Mouse (Mus musculus): Measurements from ENCODE around the gene Smarca1. TPM values are rescaled to one million over a fixed set of nuclear protein-coding genes. Genes with fewer than 3 reads are reported as not detected.

The Smarca1 gene
- polyA plus RNA-seq, 1 experiment from 2014 or later: 36.5 TPM

- no peaks in the 10 kb centered on the region for H3K36me3 ChIP-seq (ENCODE audit: control insufficient read depth, insufficient read depth, low read length)
- H3K9ac ChIP-seq (ENCODE audit: low read length): no peak overlapping the region
- no peak for DNase-seq (ENCODE audit: low spot score)
- no peak overlapping the region for H3K4me3 ChIP-seq (ENCODE audit: low read depth, low read length)
- 32% methylated on average over 1 of the region's 1 CpGs for WGBS
- H3K27ac ChIP-seq (replicated peaks; ENCODE audit: low read depth, low read length): no peak overlapping the region
- H3K27me3 ChIP-seq (ENCODE audit: control insufficient read depth, insufficient read depth, low read length): no peaks in the 10 kb centered on the region
- H3K4me1 ChIP-seq (ENCODE audit: control insufficient read depth, insufficient read depth, low read length): no peaks in the 10 kb centered on the region
- no peak overlapping the region for H3K4me2 ChIP-seq (ENCODE audit: low read depth, severe bottlenecking)
- no peak for ATAC-seq (ENCODE audit: insufficient number of reproducible peaks, low FRiP score, low TSS enrichment, low read depth)
- no peaks in the 10 kb centered on the region for H3K9me3 ChIP-seq (ENCODE audit: control insufficient read depth, low read length)
These were observed 57.0 kb downstream of the Smarca1 start for GRCm38 (mm10) chrX:47835835-47836195.

GRCm38 (mm10) chrX:47835098-47835834 lies 57.5 kb downstream of the Smarca1 start:
- Histone ChIP-seq H3K9me3 (ENCODE audit: control insufficient read depth, low read length) (no peaks in the 10 kb centered on the region), H3K4me1 (ENCODE audit: control insufficient read depth, insufficient read depth, low read length) (no peaks in the 10 kb centered on the region), H3K4me3 (ENCODE audit: low read depth, low read length) (no peak overlapping the region), H3K4me2 (ENCODE audit: low read depth, severe bottlenecking) (no peak overlapping the region), H3K27ac (replicated peaks; ENCODE audit: low read depth, low read length) (no peak overlapping the region), H3K9ac (ENCODE audit: low read length) (no peak overlapping the region), H3K27me3 (ENCODE audit: control insufficient read depth, insufficient read depth, low read length) (no peaks in the 10 kb centered on the region), H3K36me3 (ENCODE audit: control insufficient read depth, insufficient read depth, low read length) (no peaks in the 10 kb centered on the region)
- ATAC-seq (ENCODE audit: insufficient number of reproducible peaks, low FRiP score, low TSS enrichment, low read depth) (no peak), DNase-seq (ENCODE audit: low spot score) (no peak)
- 67% methylated on average over 6 of the region's 6 CpGs for WGBS

GRCm38 (mm10) chrX:47833431-47833830 lies 59.3 kb downstream of the Smarca1 start:
- no peaks in the 10 kb centered on the region for H3K9me3 ChIP-seq (ENCODE audit: control insufficient read depth, low read length)
- H3K27me3 ChIP-seq (ENCODE audit: control insufficient read depth, insufficient read depth, low read length): no peaks in the 10 kb centered on the region
- WGBS: 70% methylated on average over 2 of the region's 2 CpGs
- no peak for DNase-seq (ENCODE audit: low spot score)
- H3K4me1 ChIP-seq (ENCODE audit: control insufficient read depth, insufficient read depth, low read length): no peaks in the 10 kb centered on the region
- no peak overlapping the region for H3K4me2 ChIP-seq (ENCODE audit: low read depth, severe bottlenecking)
- ATAC-seq (ENCODE audit: insufficient number of reproducible peaks, low FRiP score, low TSS enrichment, low read depth): no peak
- no peaks in the 10 kb centered on the region for H3K36me3 ChIP-seq (ENCODE audit: control insufficient read depth, insufficient read depth, low read length)
- no peak overlapping the region for H3K27ac ChIP-seq (replicated peaks; ENCODE audit: low read depth, low read length)
- no peak overlapping the region for H3K9ac ChIP-seq (ENCODE audit: low read length)
- no peak overlapping the region for H3K4me3 ChIP-seq (ENCODE audit: low read depth, low read length)

GRCm38 (mm10) chrX:47820566-47820965 lies 72.2 kb downstream of the Smarca1 start:
- H3K27ac ChIP-seq (replicated peaks; ENCODE audit: low read depth, low read length): no peak overlapping the region
- no peaks in the 10 kb centered on the region for H3K36me3 ChIP-seq (ENCODE audit: control insufficient read depth, insufficient read depth, low read length)
- no peak for ATAC-seq (ENCODE audit: insufficient number of reproducible peaks, low FRiP score, low TSS enrichment, low read depth)
- H3K9me3 ChIP-seq (ENCODE audit: control insufficient read depth, low read length): no peaks in the 10 kb centered on the region
- no peak overlapping the region for H3K4me3 ChIP-seq (ENCODE audit: low read depth, low read length)
- H3K9ac ChIP-seq (ENCODE audit: low read length): no peak overlapping the region
- DNase-seq (ENCODE audit: low spot score): no peak
- no peaks in the 10 kb centered on the region for H3K4me1 ChIP-seq (ENCODE audit: control insufficient read depth, insufficient read depth, low read length)
- no peak overlapping the region for H3K4me2 ChIP-seq (ENCODE audit: low read depth, severe bottlenecking)
- WGBS: 73% methylated on average over 2 of the region's 2 CpGs
- H3K27me3 ChIP-seq (ENCODE audit: control insufficient read depth, insufficient read depth, low read length): no peaks in the 10 kb centered on the region

- no peaks in the 10 kb centered on the region for H3K4me1 ChIP-seq (ENCODE audit: control insufficient read depth, insufficient read depth, low read length)
- no peaks in the 10 kb centered on the region for H3K27me3 ChIP-seq (ENCODE audit: control insufficient read depth, insufficient read depth, low read length)
- WGBS: 94% methylated on average over 2 of the region's 2 CpGs
- no peak overlapping the region for H3K27ac ChIP-seq (replicated peaks; ENCODE audit: low read depth, low read length)
- no peak overlapping the region for H3K4me3 ChIP-seq (ENCODE audit: low read depth, low read length)
- ATAC-seq (ENCODE audit: insufficient number of reproducible peaks, low FRiP score, low TSS enrichment, low read depth) (no peak), DNase-seq (ENCODE audit: low spot score) (no peak)
- H3K4me2 ChIP-seq (ENCODE audit: low read depth, severe bottlenecking): no peak overlapping the region
- H3K9ac ChIP-seq (ENCODE audit: low read length): no peak overlapping the region
- H3K36me3 ChIP-seq (ENCODE audit: control insufficient read depth, insufficient read depth, low read length): no peaks in the 10 kb centered on the region
- no peaks in the 10 kb centered on the region for H3K9me3 ChIP-seq (ENCODE audit: control insufficient read depth, low read length)
These were observed 84.1 kb downstream of the Smarca1 start for GRCm38 (mm10) chrX:47808717-47809116.

GRCm38 (mm10) chrX:47764440-47764839 lies 128.3 kb downstream of the Smarca1 start:
- Histone ChIP-seq H3K9me3 (ENCODE audit: control insufficient read depth, low read length) (no peaks in the 10 kb centered on the region), H3K9ac (ENCODE audit: low read length) (no peak overlapping the region), H3K4me2 (ENCODE audit: low read depth, severe bottlenecking) (no peak overlapping the region), H3K4me1 (ENCODE audit: control insufficient read depth, insufficient read depth, low read length) (no peaks in the 10 kb centered on the region), H3K27ac (replicated peaks; ENCODE audit: low read depth, low read length) (no peak overlapping the region), H3K27me3 (ENCODE audit: control insufficient read depth, insufficient read depth, low read length) (no peaks in the 10 kb centered on the region), H3K36me3 (ENCODE audit: control insufficient read depth, insufficient read depth, low read length) (no peaks in the 10 kb centered on the region), H3K4me3 (ENCODE audit: low read depth, low read length) (no peak overlapping the region)
- DNase-seq (ENCODE audit: low spot score) (no peak), ATAC-seq (ENCODE audit: insufficient number of reproducible peaks, low FRiP score, low TSS enrichment, low read depth) (no peak)
- WGBS: 86% methylated on average over 1 of the region's 1 CpGs

- H3K27ac ChIP-seq (replicated peaks; ENCODE audit: low read depth, low read length): no peak overlapping the region
- H3K9me3 ChIP-seq (ENCODE audit: control insufficient read depth, low read length): no peaks in the 10 kb centered on the region
- H3K4me3 ChIP-seq (ENCODE audit: low read depth, low read length): no peak overlapping the region
- no peaks in the 10 kb centered on the region for H3K4me1 ChIP-seq (ENCODE audit: control insufficient read depth, insufficient read depth, low read length)
- ATAC-seq (ENCODE audit: insufficient number of reproducible peaks, low FRiP score, low TSS enrichment, low read depth): no peak
- H3K36me3 ChIP-seq (ENCODE audit: control insufficient read depth, insufficient read depth, low read length): no peaks in the 10 kb centered on the region
- H3K27me3 ChIP-seq (ENCODE audit: control insufficient read depth, insufficient read depth, low read length): no peaks in the 10 kb centered on the region
- WGBS: 52% methylated on average over 1 of the region's 1 CpGs
- H3K9ac ChIP-seq (ENCODE audit: low read length): no peak overlapping the region
- DNase-seq (ENCODE audit: low spot score): no peak
- H3K4me2 ChIP-seq (ENCODE audit: low read depth, severe bottlenecking): no peak overlapping the region
These were observed 132.6 kb downstream of the Smarca1 start for GRCm38 (mm10) chrX:47760212-47760611.
